Mouse (Mus musculus): ENCODE results near the gene Ccnd2.

Gene Ccnd2

GRCm38 (mm10) chr6:127108368-127109060 lies 43.5 kb downstream of the Ccnd2 start:
- DNase-seq (ENCODE audit: low read depth, low spot score), result no peak

- no peak for DNase-seq (ENCODE audit: low read depth, low spot score)
These were observed 44.6 kb downstream of the Ccnd2 start for GRCm38 (mm10) chr6:127107413-127107812.

- no peak for DNase-seq (ENCODE audit: low read depth, low spot score)
These were observed 45.3 kb downstream of the Ccnd2 start for GRCm38 (mm10) chr6:127106726-127107125.

- DNase-seq (ENCODE audit: low read depth, low spot score), result no peak
These were observed 45.8 kb downstream of the Ccnd2 start for GRCm38 (mm10) chr6:127106189-127106588.

GRCm38 (mm10) chr6:127105107-127105506 lies 46.9 kb downstream of the Ccnd2 start:
- DNase-seq (ENCODE audit: low read depth, low spot score), result peak; percentile 21

- DNase-seq (ENCODE audit: low read depth, low spot score), result no peak
These were observed 47.5 kb downstream of the Ccnd2 start for GRCm38 (mm10) chr6:127104396-127105029.

GRCm38 (mm10) chr6:127103506-127104275 lies 48.3 kb downstream of the Ccnd2 start:
- no peak for DNase-seq (ENCODE audit: low read depth, low spot score)

- DNase-seq (ENCODE audit: low read depth, low spot score), result no peak
These were observed 57.4 kb downstream of the Ccnd2 start for GRCm38 (mm10) chr6:127094565-127094964.

GRCm38 (mm10) chr6:127086739-127087138 lies 65.3 kb downstream of the Ccnd2 start:
- DNase-seq (ENCODE audit: low read depth, low spot score), result peak; percentile 11

GRCm38 (mm10) chr6:127081820-127082219 lies 70.2 kb downstream of the Ccnd2 start:
- no peak for DNase-seq (ENCODE audit: low read depth, low spot score)

GRCm38 (mm10) chr6:127079867-127080731 lies 71.9 kb downstream of the Ccnd2 start:
- no peak for DNase-seq (ENCODE audit: low read depth, low spot score)
